Mouse (Mus musculus) embryonic facial prominence, embryonic 14.5 days (tissue): ENCODE results near the gene Gtdc1. TPM values are rescaled to one million over a fixed set of nuclear protein-coding genes. Genes with fewer than 3 reads are reported as not detected.

Experiments used
- polyA plus RNA-seq: library from polyadenylated mRNA; unstranded; fragments of >200 nt; fragmentation: Nextera tagmentation; extraction: Ambion mirVana; gene quantifications from 2 replicates; pipeline ENCODE4 v1.2.1, GENCODE M21; 2014

Gtdc1 gene
- polyA plus RNA-seq, 1 experiment from 2014 or later, result 14.3 TPM

Other genes with a start within 250 kb of the Gtdc1 start
- 49.0 and 49.5 TPM in 2 replicates for gene Zeb2, start 189.7 kb upstream of the Gtdc1 start, polyA plus RNA-seq